Mouse (Mus musculus) heart, embryonic 14.5 days (tissue): Measurements from ENCODE around the gene Sun3. TPM values are rescaled to one million over a fixed set of nuclear protein-coding genes. Genes with fewer than 3 reads are reported as not detected.

Experiments
- ATAC-seq: fragments of 200-750 bp; cut with Nextera tagmentation; 2 replicates; pipeline ENCODE4 v1.8.0; 2017; ENCODE audit warnings: low read depth, moderate TSS enrichment; ENCODE audit not compliant: insufficient number of reproducible peaks, insufficient read depth, low FRiP score
- H3K27ac ChIP-seq, 2 experiments: fragments of 200-500 bp in 1 of 2; fragments of 300-500 bp in 1 of 2; sonication (generic) in 1 of 2; replicated peaks in 1 of 2; 2 replicates each; pipeline ENCODE4 v1.5.1; 2012 to 2014; ENCODE audit warnings: low read depth in 2 of 2, low read length in 2 of 2, control low read depth in 1 of 2, mild to moderate bottlenecking in 1 of 2, mixed read lengths in 1 of 2; ENCODE audit not compliant: control insufficient read depth in 1 of 2, insufficient read depth in 1 of 2
- H3K27me3 ChIP-seq: fragments of 300-500 bp; sonication (generic); 2 replicates; pipeline ENCODE4 v1.6.1; 2014; ENCODE audit warnings: mild to moderate bottlenecking, low read length, control low read depth; ENCODE audit not compliant: control insufficient read depth, insufficient read depth
- H3K36me3 ChIP-seq: fragments of 300-500 bp; sonication (generic); 2 replicates; pipeline ENCODE4 v1.6.1; 2014; ENCODE audit warnings: mild to moderate bottlenecking, control low read depth, low read length, mixed read lengths; ENCODE audit not compliant: control insufficient read depth, insufficient read depth
- H3K4me1 ChIP-seq, 2 experiments: fragments of 200-500 bp in 1 of 2; fragments of 300-500 bp in 1 of 2; sonication (generic) in 1 of 2; 2 replicates each; pipeline ENCODE4 v1.6.1; 2012 to 2014; ENCODE audit warnings: low read length in 2 of 2, control low read depth in 1 of 2, mixed read lengths in 1 of 2; ENCODE audit not compliant: control insufficient read depth in 2 of 2, insufficient read depth in 2 of 2
- H3K4me2 ChIP-seq: fragments of 300-500 bp; sonication (generic); 2 replicates; pipeline ENCODE4 v1.6.1; 2014; ENCODE audit warnings: mild to moderate bottlenecking, low read length
- H3K4me3 ChIP-seq, 2 experiments: fragments of 200-500 bp in 1 of 2; fragments of 300-500 bp in 1 of 2; sonication (generic) in 1 of 2; 2 replicates each; pipeline ENCODE4 v1.5.1; 2012 to 2014; ENCODE audit warnings: low read length in 2 of 2, mild to moderate bottlenecking in 2 of 2, control low read depth in 1 of 2, low read depth in 1 of 2, moderate library complexity in 1 of 2; ENCODE audit not compliant: control insufficient read depth in 1 of 2, insufficient read depth in 1 of 2
- H3K9ac ChIP-seq: fragments of 300-500 bp; sonication (generic); 2 replicates; pipeline ENCODE4 v1.6.1; 2014; ENCODE audit warnings: mild to moderate bottlenecking, low read length
- H3K9me3 ChIP-seq: fragments of 300-500 bp; sonication (generic); 2 replicates; pipeline ENCODE4 v1.6.1; 2016; ENCODE audit warnings: low read length, control low read depth; ENCODE audit not compliant: control insufficient read depth
- WGBS: fragments of 180-500 bp; shearing (Covaris S2); extraction: QIAGEN DNeasy Blood & Tissue Kit; methylation state at CpG from one replicate; pipeline ENCODE4 v1.1.7; 2014; 5-methylcytosine and 5-hydroxymethylcytosine counted together
- polyA plus RNA-seq: library from polyadenylated mRNA; unstranded; fragments of >200 nt; fragmentation: Nextera tagmentation; extraction: Ambion mirVana; gene quantifications from 2 replicates; pipeline ENCODE4 v1.2.1, GENCODE M21; 2014

The Sun3 gene
- polyA plus RNA-seq, 1 experiment from 2014 or later: 1.1 TPM

DNA sequence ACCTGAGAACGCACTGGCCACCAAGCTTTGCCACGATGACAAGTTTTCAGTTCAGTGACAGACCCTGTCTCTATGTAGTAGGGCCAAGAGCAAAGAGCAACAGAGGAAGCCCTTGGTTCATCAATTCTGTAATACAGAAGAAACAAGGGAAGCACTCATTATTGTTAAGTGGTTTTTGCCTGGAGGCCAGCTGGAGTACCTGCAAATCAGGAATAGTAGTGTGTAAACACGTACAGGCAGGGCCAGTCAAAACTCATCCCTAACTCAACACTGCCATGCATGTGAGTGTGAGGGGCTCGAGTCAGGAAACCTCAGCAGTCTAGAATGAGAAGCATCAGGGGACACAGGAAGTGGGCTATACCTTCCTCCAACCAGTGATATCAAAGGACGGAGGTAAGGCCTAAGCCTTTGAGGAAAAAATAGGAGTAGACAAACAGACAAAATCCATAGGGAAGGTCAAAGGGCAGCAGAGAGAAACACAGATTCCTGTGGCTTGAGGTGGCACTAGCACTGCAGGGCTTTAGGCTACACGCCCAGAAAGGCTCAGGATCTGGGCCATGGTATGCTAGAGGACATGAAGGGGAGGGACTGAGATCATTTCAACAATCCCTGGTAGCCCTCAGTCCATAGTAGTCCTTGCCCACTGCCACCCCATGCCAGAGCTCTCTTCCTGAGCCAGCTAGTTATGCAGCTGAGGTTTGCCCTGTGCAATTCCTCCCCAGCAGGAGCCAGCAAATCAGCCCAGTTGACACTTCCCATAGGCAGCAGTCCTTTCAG is 30.1 kb downstream of the Sun3 start:
- H3K9ac ChIP-seq: no peak overlapping the region
- no peaks in the 10 kb centered on the region for H3K4me1 ChIP-seq
- 70% methylated on average over 6 of the region's 6 CpGs for WGBS
- no peaks in the 10 kb centered on the region for H3K27me3 ChIP-seq
- no peak overlapping the region for H3K27ac ChIP-seq
- H3K36me3 ChIP-seq: no peaks in the 10 kb centered on the region
- H3K4me2 ChIP-seq: no peak overlapping the region
- no peaks in the 10 kb centered on the region for H3K9me3 ChIP-seq
- ATAC-seq: no peak
- no peak overlapping the region for H3K4me3 ChIP-seq

DNA sequence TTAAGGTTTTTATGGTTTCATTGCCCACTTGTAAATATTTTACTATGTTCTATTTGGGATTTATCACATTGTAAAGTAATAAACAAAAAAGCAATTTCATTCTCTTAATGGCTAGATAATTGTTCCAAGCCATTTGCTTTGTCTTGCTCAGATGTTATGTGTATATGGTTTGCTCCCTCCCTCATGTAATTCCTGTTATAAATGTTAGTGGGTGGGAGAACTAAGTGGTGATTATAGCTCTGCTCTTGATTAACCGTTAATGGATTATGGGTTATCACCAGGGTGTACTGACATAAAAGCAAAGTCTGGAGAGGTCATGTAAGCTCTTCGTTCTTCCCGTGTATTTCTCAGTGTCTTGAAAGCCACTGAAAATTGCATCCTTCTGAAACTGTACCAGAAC is 34.1 kb downstream of the Sun3 start:
- no peaks in the 10 kb centered on the region for H3K36me3 ChIP-seq
- H3K27ac ChIP-seq: no peak overlapping the region
- H3K4me3 ChIP-seq: no peak overlapping the region
- peaks cover 0 to 6% of the 10 kb centered on the region in 2 experiments; a peak in 2 of 4 replicates for H3K4me1 ChIP-seq
- ATAC-seq: no peak
- 77% methylated on average over 3 of the region's 3 CpGs for WGBS
- no peaks in the 10 kb centered on the region for H3K27me3 ChIP-seq
- no peak overlapping the region for H3K4me2 ChIP-seq
- H3K9ac ChIP-seq: no peak overlapping the region
- H3K9me3 ChIP-seq: no peaks in the 10 kb centered on the region

DNA sequence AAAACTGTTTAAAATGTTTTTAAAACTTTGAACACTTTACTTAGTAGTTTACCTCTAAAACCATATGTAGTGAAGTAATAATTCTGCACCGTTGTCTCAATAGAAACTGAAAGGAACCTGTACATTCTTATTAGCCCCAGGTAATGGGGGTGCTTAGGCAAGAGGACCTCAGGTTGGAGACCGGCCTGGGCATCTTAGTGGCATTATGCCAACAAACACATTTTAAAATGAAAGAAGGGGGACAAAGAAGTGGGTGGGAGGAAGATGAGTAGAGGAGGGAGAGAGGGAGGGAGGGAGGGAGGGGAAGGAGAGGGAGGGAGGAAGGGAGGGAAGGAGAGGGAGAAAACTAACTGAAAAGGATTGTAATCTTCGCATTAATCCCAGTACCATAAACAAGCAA is 37.4 kb downstream of the Sun3 start:
- no peaks in the 10 kb centered on the region for H3K9me3 ChIP-seq
- no peaks in the 10 kb centered on the region for H3K27me3 ChIP-seq
- peaks cover 16% of the 10 kb centered on the region for H3K36me3 ChIP-seq
- ATAC-seq: no peak
- 1% methylated on average over 3 of the region's 3 CpGs for WGBS
- peaks cover 0 to 12% of the 10 kb centered on the region in 2 experiments; a peak in 2 of 4 replicates for H3K4me1 ChIP-seq
- H3K4me3 ChIP-seq: peak overlapping the region; percentile 63 to 91
- H3K9ac ChIP-seq: peak overlapping the region; percentile 89
- H3K27ac ChIP-seq: peak overlapping the region; percentile 90 to 96
- peak overlapping the region; percentile 88 for H3K4me2 ChIP-seq

DNA sequence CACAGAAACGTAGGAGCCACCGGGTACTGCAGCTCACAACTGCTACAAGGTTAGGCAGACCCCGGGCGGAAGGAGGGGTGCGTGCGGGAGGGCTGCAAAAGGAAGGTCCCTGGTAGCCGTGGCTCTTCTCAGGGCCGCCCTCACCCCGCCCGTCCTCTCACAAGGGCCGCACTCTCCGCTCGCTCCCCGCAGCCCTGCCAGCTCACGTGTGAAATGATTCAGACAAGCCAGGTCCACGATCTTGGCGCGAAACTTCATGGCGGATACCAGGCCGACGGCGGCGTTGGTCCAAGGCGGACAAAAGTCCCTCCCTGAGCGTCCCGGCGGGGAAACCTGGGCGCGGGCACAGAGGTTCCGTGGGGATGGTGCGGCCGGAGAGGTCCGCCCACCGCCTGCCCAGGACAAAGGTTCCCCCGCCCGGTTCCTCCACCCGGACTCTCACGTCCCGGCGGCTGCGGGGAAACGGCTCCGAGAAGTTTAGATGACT is 37.9 kb downstream of the Sun3 start, which contains the start of gene Hus1:
Hus1 (minus strand) TSS at position 339 of the 487 bp plus-strand sequence.
- Histone ChIP-seq H3K4me3 (peak within 1 kb of the TSS; percentile 63 to 91), H3K9me3 (no peaks in the 10 kb centered on the region), H3K9ac (peak within 1 kb of the TSS; percentile 89), H3K27ac (peak within 1 kb of the TSS; percentile 90 to 96), H3K36me3 (peaks cover 21% of the 10 kb centered on the region), H3K27me3 (no peaks in the 10 kb centered on the region), H3K4me1 (peaks cover 0 to 12% of the 10 kb centered on the region in 2 experiments; a peak in 2 of 4 replicates), H3K4me2 (peak within 1 kb of the TSS; percentile 88)
- peak; percentile 95 for ATAC-seq
- WGBS: under 1% methylated on average over 43 of the region's 43 CpGs

DNA sequence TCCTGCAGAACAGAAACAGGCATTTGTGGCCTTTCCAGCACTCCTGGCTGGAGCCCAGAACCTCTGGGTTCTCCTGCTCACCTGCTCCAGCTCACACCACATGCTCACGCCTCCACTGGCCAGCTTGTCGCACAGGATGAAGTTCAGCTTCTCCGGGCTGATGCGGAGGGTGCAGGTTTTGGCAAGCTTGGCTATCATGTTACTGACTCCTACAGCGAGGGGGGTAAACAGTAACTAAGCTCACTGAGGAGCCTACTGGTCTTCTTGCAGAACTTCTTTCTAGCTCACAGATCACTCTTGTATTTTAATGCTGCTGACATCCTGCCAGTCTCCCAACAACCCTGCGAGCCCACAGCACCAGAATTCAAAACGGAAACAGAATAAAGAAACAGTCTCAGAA is 38.4 kb downstream of the Sun3 start:
- Histone ChIP-seq H3K9me3 (no peaks in the 10 kb centered on the region), H3K36me3 (peaks cover 26% of the 10 kb centered on the region), H3K27ac (peak overlapping the region; percentile 90 to 96), H3K4me3 (peak overlapping the region; percentile 63 to 91), H3K4me2 (peak overlapping the region; percentile 88), H3K27me3 (no peaks in the 10 kb centered on the region), H3K4me1 (peaks cover 0 to 12% of the 10 kb centered on the region in 2 experiments; a peak in 2 of 4 replicates), H3K9ac (peak overlapping the region; percentile 89)
- no peak for ATAC-seq
- under 1% methylated on average over 7 of the region's 7 CpGs for WGBS

DNA sequence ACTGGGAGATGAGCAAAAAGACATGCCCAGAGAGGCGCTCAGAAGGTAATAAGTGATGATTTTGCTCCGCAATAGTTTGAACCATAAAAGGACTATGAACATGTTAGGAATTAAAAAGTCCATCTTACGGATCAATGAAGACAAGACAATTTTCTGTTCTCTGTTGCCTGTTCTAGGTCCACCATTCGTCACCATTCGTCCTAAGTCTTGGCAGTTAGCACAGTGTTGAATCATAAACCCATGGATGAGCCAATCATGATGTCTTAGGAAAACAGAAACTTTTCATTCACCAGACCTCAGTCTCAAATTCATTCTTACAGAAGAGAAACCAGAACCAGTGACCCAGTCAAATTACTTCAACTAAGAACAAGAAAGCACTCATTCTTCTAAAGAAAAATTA is 40.0 kb downstream of the Sun3 start:
- Histone ChIP-seq H3K4me2 (no peak overlapping the region), H3K4me3 (no peak overlapping the region)
- WGBS: 92% methylated on average over 5 of the region's 5 CpGs

DNA sequence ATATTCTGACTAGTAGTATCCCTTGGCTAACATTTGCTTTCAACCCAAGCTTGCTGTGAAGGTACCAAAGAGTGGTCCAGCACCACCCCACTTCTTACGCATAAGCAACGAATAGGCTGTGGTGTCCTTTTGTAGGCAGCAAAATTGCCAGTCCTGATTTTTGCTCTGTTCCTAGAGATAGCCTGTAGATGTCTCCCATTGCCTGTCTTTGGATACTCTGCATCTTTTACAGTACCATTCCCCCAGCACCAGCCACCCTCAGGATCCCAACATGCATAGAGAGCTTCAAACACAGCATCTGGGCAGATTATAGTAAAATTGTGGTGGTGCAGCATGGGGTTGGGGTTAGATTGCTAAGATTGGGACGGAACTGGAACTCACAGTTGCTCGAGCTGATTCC is 60.7 kb downstream of the Sun3 start:
- no peak overlapping the region for H3K4me3 ChIP-seq
- ATAC-seq: no peak
- WGBS: 68% methylated on average over 4 of the region's 4 CpGs

More for the DNA sequence above, 40.0 kb downstream of the Sun3 start:
- H3K4me1 ChIP-seq: peaks cover 0 to 12% of the 10 kb centered on the region in 2 experiments; a peak in 2 of 4 replicates
- H3K9me3 ChIP-seq: no peaks in the 10 kb centered on the region
- no peak overlapping the region for H3K9ac ChIP-seq
- ATAC-seq: no peak
- H3K27ac ChIP-seq: no peak overlapping the region
- H3K36me3 ChIP-seq: peaks cover 42% of the 10 kb centered on the region
- H3K27me3 ChIP-seq: no peaks in the 10 kb centered on the region

More for the DNA sequence above, 60.7 kb downstream of the Sun3 start:
- Histone ChIP-seq H3K4me2 (no peak overlapping the region), H3K36me3 (peaks cover 25% of the 10 kb centered on the region), H3K9ac (no peak overlapping the region), H3K27ac (no peak overlapping the region), H3K9me3 (0 out of 2 replicates have a peak, but pooled peaks cover 3% of the 10 kb centered on the region), H3K4me1 (peaks cover 0 to 6% of the 10 kb centered on the region in 2 experiments; a peak in 2 of 4 replicates), H3K27me3 (no peaks in the 10 kb centered on the region)
